Mouse (Mus musculus): ENCODE data around the gene Cyfip2.

DNA sequence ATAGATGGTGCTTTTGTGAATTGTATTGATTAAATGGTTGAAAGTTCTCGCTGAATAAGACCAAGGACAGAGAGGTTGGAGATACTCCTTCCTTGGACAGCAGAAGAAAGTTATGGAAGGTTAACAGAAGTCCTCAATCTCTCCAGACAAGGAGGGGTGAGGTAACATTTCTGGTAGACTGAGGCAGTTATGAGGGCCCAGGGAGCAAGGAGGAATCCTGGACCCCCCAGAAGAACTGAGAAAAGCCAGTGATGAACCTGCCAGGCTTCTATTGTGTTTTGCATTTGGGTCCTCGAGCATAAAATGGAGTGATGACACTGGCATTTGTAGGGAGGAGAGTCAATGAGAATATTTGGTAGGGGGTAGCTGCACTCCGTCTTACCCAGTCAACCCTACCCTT lies 127.7 kb downstream of the Cyfip2 start:
- TF ChIP-seq CTCF (IDR thresholded peaks at IDR 0.05; ENCODE audit: low read depth) (no peak), EP300 (IDR thresholded peaks at IDR 0.05; ENCODE audit: low read depth) (no peak)

Measured in liver, postnatal 0 days (tissue).